Mouse (Mus musculus) embryonic stem cell, embryonic (primary cell): Measurements from ENCODE around the gene Zfp229.
"Not testable (repeated sequence)": the region's sequence is repeated elsewhere in the genome, so short reads cannot be mapped to it uniquely, and the experiment has no call there.

Experiments used
- CTCF ChIA-PET, 4 experiments: fragments of 300-600 bp in 2 of 4; fragments of 350-600 bp in 2 of 4; sonication (Branson Sonifier 250); formaldehyde crosslinking; loops; one replicate each; lab custom pipeline; 2022; ENCODE audit warnings: inconsistent platforms in 2 of 4; lab: Charles Lee
- POLR2A ChIA-PET, 4 experiments: fragments of 300-600 bp in 2 of 4; fragments of 350-600 bp in 2 of 4; sonication (Branson Sonifier 250); formaldehyde crosslinking; loops; one replicate each; lab custom pipeline; 2022; ENCODE audit warnings: antibody characterized with exemption in 4 of 4, inconsistent platforms in 1 of 4; lab: Charles Lee

Gene Zfp229

DNA sequence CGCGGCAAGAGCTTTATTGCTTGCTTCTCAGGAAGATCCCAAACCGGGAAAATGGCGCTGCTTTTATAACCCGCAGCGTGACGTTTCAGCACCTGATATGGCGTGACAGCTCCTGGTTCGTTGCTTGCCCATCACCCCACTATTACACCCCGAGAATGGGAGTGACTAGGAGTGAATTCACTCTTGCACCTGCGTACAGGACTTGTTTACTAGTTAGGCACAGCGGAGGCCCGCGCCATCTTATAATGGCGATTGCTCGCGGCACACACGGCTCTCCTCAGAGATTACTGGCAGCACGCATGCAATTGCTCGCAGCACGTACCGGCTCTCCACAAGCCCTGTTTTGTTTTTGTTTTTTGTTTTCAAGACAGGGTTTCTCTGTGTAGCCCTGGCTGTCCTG lies at the start of gene Zfp229:
Zfp229 (plus strand) TSS at position 301 of the 400 bp plus-strand sequence.
- ChIA-PET CTCF (interaction anchor here in 1 of 4 experiments (0.7 kb wide), 1 partner anchor 349 kb away, joined by 8 read pairs; no protein-coding TSS in a partner anchor), POLR2A (interaction anchor here (0.6 to 1.1 kb wide), 16 partner anchors 8 to 792 kb away, joined by 3 to 5 read pairs (median 3); partner anchors contain the start of genes Zfp160 (in 1 of the 4), Zfp53 (in 1 of the 4), Zfp820 (in 1 of the 4) and Zfp948 (in 1 of the 4))

DNA sequence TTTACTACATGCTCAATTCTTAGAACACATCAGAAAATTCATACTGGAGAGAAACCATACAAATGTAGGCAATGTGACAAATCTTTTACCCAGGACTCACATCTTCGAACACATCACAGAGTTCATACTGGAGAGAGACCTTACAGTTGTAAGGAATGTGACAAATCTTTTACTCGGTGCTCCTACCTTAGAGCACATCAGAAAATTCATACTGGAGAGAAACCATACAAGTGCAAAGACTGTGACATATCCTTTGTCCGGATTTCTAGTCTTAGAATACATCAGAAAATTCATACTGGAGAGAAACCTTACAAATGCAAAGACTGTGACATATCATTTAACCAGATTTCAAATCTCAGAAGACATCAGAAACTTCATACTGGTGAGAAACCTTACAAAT lies 39.0 kb upstream of the Zfp229 start, which contains the start of gene Gm10226:
Gm10226 (plus strand) TSS at position 301 of the 400 bp plus-strand sequence.
- CTCF ChIA-PET, result no interaction called here
- POLR2A ChIA-PET, result no interaction called here

DNA sequence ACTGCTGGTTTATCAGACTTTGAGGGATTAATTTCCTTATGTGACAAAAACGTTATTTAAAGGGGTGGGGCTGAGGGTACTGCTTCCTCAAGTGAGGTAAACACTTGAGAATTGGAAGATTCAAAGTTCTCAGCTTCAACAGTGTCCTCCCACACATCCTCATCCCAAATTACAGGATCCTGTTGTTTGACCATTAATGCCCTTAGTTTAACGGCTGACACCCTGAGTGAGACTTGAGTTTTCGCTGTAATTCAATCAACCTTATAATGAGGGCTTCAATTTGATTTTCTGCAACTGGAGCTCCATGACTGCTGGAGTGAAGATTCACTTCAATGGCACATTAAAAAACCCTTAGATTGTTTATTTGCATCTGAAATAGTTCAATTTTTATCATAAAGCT lies 37.3 kb upstream of the Zfp229 start:
- ChIA-PET CTCF (no interaction called here), POLR2A (interaction anchor here in 1 of 4 experiments (0.7 kb wide), 1 partner anchor 438 kb away, joined by 4 read pairs; no protein-coding TSS in a partner anchor)

DNA sequence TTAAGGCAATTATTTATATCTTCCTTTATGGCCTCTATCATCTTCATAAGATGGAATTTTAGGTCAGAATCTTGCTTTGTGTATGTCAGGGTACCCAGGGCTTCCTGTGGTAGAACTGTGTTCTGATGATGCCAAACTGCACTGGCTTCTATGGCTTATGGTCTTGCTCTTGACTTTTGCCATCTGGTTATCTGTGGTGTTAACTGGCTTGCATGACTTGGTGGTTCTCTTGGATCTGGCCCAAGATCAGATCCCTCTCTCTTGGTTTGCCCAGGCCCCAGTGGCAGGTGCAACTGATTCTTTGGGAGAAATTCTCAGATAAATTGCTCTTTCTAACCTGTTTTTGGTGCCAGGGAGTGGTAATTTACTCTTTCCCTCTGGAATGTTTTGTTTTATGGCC lies 34.5 kb upstream of the Zfp229 start:
- ChIA-PET CTCF (no interaction called here), POLR2A (no interaction called here)

DNA sequence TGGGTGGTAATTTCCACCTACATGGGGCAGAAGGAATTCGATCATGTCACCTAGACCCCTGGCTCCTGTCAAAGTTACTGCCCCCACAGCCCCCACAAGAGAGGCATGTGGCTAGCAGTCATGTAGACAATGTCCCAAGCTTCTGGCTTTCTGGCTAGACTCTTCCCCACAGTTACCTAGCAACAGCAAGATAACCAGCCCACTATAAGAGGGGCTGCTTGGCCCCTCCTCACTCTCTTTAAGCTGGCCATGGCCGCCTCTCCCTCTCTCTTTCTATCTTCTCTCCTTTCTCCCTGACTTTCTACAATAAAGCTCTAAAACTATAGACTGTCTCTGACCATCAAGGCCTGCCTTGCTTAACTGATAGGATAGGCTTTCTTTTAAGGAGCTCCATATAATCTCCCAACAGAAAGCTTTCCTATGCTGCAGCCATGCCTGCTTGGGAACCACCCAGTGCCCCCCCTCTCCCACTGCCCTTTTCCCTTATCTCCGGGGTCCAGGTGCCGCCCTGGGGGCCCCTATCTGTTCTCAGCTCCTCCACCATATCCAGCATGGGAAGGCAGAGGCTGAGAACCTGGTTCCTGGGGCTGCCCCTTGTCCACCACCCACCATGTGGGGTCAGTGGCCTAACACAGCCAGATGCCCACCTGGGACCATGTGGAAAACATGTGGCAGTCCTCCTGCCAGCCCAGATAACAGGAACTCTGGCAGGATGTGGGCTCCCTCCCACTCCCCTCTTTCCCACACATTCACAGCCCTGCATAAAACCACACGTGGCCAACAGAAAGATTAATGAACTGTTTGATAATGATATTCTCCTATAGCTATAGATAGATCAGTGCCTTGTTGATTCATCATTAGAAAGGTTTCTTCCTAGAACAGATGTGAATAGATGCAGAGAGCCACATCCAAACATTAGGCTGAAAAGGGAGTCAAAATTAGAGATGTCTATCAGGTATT lies 28.0 kb upstream of the Zfp229 start:
- POLR2A ChIA-PET, result no interaction called here
- CTCF ChIA-PET, result no interaction called here

DNA sequence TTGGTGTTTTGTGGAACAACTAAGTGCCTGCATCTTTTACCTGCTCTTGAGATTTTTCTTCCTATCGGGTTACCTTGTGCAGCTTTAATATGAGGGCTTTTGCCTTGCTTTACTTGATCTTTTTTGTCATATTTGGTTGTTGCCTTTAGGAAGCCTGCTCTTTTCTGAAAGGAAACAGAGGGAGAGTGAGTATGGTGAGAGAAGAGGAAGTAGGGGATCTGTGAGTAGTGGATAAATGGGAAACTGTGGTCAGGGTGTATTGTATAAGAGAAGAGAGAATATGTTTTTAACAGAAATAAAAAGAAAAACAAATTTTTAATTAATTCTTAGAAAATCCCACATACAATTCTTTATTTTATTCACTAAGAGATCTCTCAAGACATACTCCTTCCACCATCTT lies 27.2 kb upstream of the Zfp229 start:
- ChIA-PET CTCF (no interaction called here), POLR2A (no interaction called here)

DNA sequence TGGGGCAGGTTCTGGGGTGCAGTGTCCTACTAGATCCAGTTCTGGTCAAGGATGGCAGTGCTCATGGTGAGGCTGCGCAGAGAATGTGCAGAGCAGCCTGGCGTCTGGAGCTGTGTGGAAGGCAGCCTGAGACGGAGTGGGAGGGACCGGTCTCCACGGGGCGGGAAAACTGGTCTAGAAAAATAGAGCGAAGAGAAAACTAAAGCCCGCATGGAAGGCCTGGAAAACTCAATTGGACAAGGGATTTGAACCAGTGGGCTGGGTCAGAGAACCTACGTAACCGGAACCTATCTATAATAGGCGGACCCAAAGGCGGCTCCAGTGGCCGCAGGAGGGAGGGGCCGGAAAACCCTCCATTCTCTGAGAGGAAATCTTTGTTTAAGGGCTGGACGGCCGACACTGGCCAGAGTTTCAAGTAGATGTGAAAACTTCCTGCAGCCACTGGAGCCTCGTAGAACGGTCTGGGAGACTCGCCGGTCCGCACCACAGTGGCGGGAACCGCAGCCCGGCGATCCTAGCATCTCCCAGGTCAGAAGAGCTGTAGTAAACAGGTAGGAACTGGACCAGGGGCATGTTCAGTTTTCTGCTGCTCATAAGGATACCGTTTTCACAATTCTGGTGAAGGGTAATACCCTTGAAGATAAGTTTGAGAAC lies 23.1 kb upstream of the Zfp229 start, which contains the start of gene Zfp760:
Zfp760 (plus strand) TSS at position 399 of the 654 bp plus-strand sequence.
- ChIA-PET POLR2A (interaction anchor here in 3 of 4 experiments (0.7 to 2.0 kb wide), 12 partner anchors 10 to 763 kb away, joined by 3 to 9 read pairs (median 4); partner anchors contain the start of genes Ppp2r1a (in 1 of the 3) and Zfp54 (in 1 of the 3)), CTCF (interaction anchor here in 3 of 4 experiments (0.6 to 1.0 kb wide), 5 partner anchors 9 to 1920 kb away, joined by 3 to 5 read pairs (median 3); no protein-coding TSS in a partner anchor)

DNA sequence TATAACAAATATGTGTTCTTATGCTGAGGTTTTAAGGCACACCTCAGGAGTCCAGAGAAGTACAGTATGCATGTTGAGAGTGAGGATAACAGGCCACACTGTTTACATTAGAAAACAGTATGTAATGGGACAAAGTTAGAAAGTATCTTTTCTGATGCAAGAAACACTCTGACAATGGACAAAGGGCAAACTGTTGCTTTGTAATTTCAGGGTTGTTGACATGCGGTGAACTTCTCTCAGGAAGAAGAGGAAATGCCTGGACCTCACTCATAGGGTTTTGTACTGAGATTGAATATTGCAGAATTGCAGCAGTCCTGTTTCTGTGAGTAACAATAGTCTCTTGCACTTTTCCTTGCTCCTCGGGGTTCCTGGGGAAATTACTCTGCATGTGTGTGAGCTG lies 22.2 kb upstream of the Zfp229 start:
- POLR2A ChIA-PET, result interaction anchor here (0.6 to 2.0 kb wide), 11 partner anchors 9 to 1175 kb away, joined by 3 to 9 read pairs (median 4); no protein-coding TSS in a partner anchor
- CTCF ChIA-PET, result interaction anchor here in 2 of 4 experiments (0.6 kb wide), 2 partner anchors 151 to 1919 kb away, joined by 4 to 5 read pairs; no protein-coding TSS in a partner anchor

DNA sequence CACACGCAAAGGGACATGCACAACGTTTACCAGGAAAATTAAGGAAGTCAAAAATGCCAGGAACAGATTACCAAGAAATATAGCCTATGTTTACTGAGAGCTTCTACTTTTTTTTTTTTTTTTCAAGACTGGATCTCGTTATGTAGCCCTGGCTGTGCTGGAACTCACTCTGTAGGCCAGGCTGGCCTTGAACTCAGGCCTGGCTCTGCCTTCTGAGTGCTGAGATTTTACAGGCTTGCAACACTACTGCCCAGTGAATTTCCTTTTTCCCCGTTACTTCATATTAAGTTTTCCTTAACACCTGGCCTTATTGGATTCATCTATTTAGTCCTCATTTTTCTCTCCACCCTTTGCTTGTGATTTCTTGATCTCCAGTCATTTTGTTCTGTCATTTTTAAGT lies 2.5 kb downstream of the Zfp229 start:
- ChIA-PET CTCF (interaction anchor here in 1 of 4 experiments (1.0 kb wide), 1 partner anchor 10 kb away, joined by 3 read pairs; no protein-coding TSS in a partner anchor), POLR2A (interaction anchor here in 3 of 4 experiments (0.7 to 3.9 kb wide), 16 partner anchors 10 to 1802 kb away, joined by 3 to 20 read pairs (median 5); partner anchors contain the start of genes Zfp760 (in 2 of the 3), CT030661.1 (in 1 of the 3), Ppp2r1a (in 1 of the 3) and Zfp52 (in 1 of the 3))

DNA sequence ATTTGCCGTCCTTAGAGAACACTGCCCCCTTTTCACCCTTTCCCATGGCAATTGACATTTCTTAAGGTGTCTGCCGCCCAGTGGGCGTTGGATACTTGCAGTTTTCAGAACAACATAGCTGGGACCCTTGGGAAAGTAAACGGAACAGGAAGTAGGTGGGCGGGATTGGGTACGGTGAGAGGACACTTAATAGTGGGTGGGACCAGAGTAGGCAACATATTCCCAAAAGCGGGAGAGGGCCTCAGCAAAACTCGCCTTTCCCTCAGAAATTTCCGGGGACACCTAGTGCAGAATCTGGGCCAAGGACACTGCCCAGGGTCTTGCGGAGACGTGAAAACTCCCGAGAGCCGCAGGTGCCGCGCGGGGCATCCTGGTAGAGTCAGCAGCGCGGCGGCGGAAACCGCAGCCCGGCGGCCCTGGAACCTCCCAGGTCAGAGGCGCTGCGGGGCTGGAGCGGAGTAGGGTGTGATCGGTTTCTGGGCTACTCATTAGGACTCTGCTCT lies 3.0 kb downstream of the Zfp229 start:
- ChIA-PET POLR2A (interaction anchor here in 3 of 4 experiments (0.7 to 3.9 kb wide), 21 partner anchors 10 to 789 kb away, joined by 3 to 20 read pairs (median 4); partner anchors contain the start of genes Zfp760 (in 3 of the 3), CT030661.1 (in 1 of the 3), Ppp2r1a (in 1 of the 3) and Zfp52 (in 1 of the 3)), CTCF (interaction anchor here in 2 of 4 experiments (0.7 to 1.0 kb wide), 2 partner anchors 9 to 54 kb away, joined by 3 read pairs; no protein-coding TSS in a partner anchor)

DNA sequence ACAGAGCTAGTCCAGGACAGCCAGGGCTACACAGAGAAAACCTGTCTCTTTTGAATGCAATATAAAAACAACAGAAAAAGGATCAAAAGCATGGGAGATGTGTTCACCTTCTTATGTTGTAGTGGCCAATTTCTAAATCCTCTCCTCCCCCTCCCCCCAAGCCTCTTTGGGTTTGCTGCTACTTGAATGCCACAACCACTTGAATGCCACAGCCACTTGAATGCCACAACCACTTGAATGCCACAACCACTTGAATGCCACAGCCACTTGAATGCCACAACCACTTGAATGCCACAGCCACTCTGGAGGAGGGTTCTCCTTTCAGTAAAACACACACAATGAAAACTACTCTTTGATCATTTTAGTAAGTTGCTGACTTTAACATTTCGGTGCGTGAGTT lies 22.2 kb downstream of the Zfp229 start:
- CTCF ChIA-PET, result no interaction called here
- POLR2A ChIA-PET, result interaction anchor here in 2 of 4 experiments (0.7 to 1.8 kb wide), 2 partner anchors 19 to 314 kb away, joined by 3 to 6 read pairs; no protein-coding TSS in a partner anchor

DNA sequence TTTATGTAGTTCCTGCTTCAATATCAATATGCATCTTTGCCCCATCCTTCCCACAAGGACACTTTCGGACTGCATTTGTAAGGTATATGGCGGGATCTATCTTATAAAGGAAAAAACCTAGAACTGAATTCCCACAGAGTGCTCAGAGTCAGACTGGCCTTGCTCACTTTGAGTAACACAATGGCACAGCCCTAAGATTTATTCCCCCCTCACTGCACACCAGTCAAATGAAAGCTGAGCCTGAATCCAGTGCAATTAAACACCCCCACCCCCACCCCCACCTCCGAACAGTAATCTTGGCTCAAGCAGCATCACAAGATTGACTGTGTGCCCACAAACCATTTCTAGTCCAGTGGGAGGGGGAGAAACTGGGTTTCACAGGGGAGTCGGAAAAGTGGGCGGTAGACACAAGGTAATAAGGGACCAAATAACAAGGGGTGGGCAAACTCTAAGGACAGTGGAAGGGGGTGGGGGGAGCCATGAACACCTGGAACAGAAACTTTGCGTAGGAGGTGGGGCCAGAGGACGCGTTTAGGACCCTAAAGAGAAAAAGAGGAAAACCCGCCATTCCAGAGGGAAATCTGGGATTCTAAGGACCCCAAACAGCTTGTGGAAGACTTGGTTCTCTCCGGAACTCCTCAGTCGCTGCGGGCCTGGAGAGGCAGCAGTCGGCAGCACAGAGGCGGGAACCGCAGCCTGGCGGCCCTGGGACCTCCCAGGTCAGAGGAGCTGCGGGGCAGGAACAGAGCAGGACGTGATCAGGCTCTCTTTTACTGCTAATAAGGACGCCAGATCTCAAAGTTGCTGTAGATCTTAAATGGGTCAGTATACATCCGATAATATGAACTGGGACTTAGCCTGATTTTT lies 23.0 kb downstream of the Zfp229 start:
- POLR2A ChIA-PET, result interaction anchor here in 2 of 4 experiments (0.6 to 3.1 kb wide), 6 partner anchors 9 to 64 kb away, joined by 3 to 15 read pairs (median 4); no protein-coding TSS in a partner anchor
- CTCF ChIA-PET, result no interaction called here

DNA sequence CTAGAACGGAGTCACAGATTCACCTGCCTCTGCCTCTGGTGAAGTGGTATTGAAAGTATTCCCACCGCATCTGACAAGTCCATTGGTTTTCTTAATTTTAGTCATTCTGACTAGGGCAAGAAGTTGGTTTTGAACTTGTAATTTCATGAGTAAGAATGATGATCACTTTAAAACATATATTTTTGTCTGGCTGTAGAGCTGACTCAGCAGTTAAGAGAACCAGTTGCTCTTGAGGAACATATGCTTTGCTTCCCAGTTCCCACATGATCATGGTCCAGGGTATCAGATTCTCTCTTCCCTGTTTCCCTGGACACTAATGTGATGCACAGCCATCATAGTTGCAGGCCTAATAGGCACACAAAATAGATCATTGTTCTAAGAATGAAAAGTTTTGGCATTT lies 39.7 kb downstream of the Zfp229 start:
- POLR2A ChIA-PET, result no interaction called here
- CTCF ChIA-PET, result no interaction called here

DNA sequence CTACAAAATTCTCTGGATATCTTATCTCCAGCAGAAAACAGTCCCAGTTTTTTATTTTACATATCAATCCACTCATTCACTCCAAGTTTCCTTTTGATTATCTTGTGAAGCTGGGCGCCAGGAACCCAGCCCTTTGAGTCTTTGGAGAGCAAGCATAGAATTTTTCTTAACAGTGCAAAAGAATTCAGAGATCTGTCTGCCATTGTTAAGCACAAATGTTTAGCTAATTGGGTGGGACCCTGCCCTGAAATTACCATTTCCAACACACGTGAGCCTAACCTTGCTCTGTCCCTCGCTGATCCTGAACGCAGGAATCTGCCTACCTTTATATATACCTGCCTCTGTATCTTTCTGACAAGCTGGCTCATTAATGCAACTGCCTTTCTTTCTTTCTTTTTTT lies 61.7 kb downstream of the Zfp229 start:
- CTCF ChIA-PET, result interaction anchor here in 1 of 4 experiments (0.7 to 1.1 kb wide), 2 partner anchors 25 to 112 kb away, joined by 3 to 5 read pairs; no protein-coding TSS in a partner anchor
- POLR2A ChIA-PET, result interaction anchor here (0.6 to 1.1 kb wide), 7 partner anchors 13 to 117 kb away, joined by 3 to 7 read pairs (median 4); partner anchors contain the start of gene Zfp995 (in 1 of the 4)

DNA sequence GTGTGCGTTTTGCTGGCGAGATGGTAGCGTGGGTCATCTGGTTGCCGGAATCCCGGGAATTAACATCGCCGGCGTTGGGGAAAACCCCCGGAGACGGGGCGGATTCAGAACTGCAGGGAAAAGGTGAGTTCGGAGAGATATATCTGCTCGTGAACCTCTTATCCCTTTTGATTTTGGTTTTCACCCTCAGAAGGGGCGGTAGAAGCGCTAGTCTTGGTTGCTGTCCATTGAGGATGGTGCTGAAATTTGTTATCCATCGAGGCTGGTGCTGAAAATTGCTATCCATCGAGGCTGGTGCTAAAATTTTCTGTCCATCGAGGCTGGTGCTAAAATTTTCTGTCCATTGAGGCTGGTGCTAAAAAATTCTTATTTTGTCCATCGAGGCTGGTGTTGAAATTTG lies 70.8 kb downstream of the Zfp229 start:
- POLR2A ChIA-PET, CTCF ChIA-PET: not testable (repeated sequence)
